Mouse (Mus musculus): ENCODE results near the gene Tpk1. TPM values are rescaled to one million over a fixed set of nuclear protein-coding genes. Genes with fewer than 3 reads are reported as not detected.

Tpk1 gene
- polyA plus RNA-seq, 1 experiment from 2014 or later: 4.9 TPM

DNA sequence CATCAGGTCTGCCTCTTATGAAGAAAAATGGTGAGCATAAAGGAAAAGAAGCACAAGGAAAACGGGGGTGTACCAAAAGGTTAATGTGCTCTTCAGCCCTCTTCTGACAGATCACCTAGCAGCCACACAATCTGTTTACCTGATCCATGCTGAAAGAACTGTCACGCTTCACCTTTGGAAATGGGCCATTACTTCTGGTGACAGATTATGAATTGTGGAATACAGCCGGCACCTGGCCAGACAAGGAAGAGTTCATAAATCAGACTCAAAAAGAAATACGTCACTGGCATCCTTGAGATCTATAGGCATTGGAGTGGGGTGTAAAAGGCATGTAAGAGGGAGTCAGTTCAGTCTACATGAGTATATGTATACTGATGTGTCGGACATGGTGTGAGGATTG, 292.9 kb downstream of the Tpk1 start:
- no peak overlapping the region for H3K4me3 ChIP-seq (ENCODE audit: low read depth, low read length)
- H3K9ac ChIP-seq (ENCODE audit: low read length): no peak overlapping the region
- DNase-seq (ENCODE audit: low spot score, missing footprints) (peak; percentile 12), ATAC-seq (ENCODE audit: low FRiP score) (no peak)
- no peaks in the 10 kb centered on the region for H3K36me3 ChIP-seq (ENCODE audit: control insufficient read depth, insufficient read depth, low read length)
- 91% methylated on average over 5 of the region's 5 CpGs for WGBS
- no peak overlapping the region for H3K4me2 ChIP-seq
- H3K4me1 ChIP-seq (ENCODE audit: control insufficient read depth, insufficient read depth, low read length): no peaks in the 10 kb centered on the region
- H3K27ac ChIP-seq (ENCODE audit: low read depth, low read length): no peak overlapping the region
- H3K9me3 ChIP-seq (ENCODE audit: control insufficient read depth, low read length): no peaks in the 10 kb centered on the region
- H3K27me3 ChIP-seq (ENCODE audit: control insufficient read depth, insufficient read depth, low read length): no peaks in the 10 kb centered on the region

DNA sequence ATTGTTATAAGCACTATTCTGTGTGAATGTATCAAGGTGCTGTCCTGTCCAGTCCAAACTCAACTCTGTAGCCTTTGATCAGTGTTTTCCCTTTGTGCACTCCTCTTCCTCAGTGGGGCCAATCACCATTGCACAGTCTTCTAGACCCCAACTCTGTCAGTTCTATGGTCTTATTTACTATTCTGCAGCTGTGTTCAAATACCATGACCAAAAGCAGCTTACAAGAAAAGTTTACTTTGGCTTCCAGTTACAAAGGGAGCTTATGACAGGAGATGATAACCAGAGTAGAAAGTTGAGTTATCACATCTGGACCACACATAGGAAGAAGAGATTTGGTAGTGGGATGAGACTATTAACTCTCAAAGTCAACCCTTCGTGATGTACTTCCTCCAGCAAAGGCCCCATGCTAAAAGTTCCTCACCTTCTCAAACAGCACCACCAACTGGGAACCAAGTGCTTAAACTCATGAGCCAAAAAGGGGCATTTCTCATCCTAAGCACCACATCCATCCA, 298.6 kb downstream of the Tpk1 start:
- Histone ChIP-seq H3K9ac (ENCODE audit: low read length) (no peak overlapping the region), H3K27me3 (ENCODE audit: control insufficient read depth, insufficient read depth, low read length) (no peaks in the 10 kb centered on the region)

DNA sequence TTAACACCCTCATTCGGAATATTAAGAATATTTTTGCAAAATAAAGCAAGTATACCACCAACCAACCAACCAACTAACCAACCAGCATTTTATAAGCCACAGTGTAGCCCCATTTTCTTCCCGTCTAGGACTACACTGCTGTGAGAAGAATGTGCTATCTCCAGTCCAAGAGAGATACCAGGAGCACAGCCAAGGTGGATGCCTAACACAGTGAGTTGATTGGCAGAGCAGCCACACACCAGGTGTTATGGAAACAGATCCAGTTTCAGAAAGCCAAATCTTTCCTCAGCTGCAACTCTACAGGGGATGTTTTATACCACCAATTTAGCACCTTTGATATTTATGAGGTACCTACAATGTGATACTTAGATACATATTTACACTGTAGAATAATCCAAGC, 299.1 kb downstream of the Tpk1 start:
- DNase-seq (ENCODE audit: low spot score, missing footprints): no peak
- no peaks in the 10 kb centered on the region for H3K4me1 ChIP-seq (ENCODE audit: control insufficient read depth, insufficient read depth, low read length)
- no peak overlapping the region for H3K27ac ChIP-seq (ENCODE audit: low read depth, low read length)
- H3K27me3 ChIP-seq (ENCODE audit: control insufficient read depth, insufficient read depth, low read length): no peaks in the 10 kb centered on the region
- H3K9me3 ChIP-seq (ENCODE audit: control insufficient read depth, low read length): no peaks in the 10 kb centered on the region
- no peaks in the 10 kb centered on the region for H3K36me3 ChIP-seq (ENCODE audit: control insufficient read depth, insufficient read depth, low read length)
- no peak for ATAC-seq (ENCODE audit: low FRiP score)
- no peak overlapping the region for H3K9ac ChIP-seq (ENCODE audit: low read length)
- 74% methylated on average over 2 of the region's 2 CpGs for WGBS
- no peak overlapping the region for H3K4me3 ChIP-seq (ENCODE audit: low read depth, low read length)
- H3K4me2 ChIP-seq: no peak overlapping the region

More for the DNA sequence above, 298.6 kb downstream of the Tpk1 start:
- H3K4me3 ChIP-seq (ENCODE audit: low read depth, low read length): no peak overlapping the region
- no peak overlapping the region for H3K4me2 ChIP-seq
- H3K27ac ChIP-seq (ENCODE audit: low read depth, low read length): no peak overlapping the region
- H3K4me1 ChIP-seq (ENCODE audit: control insufficient read depth, insufficient read depth, low read length): no peaks in the 10 kb centered on the region
- no peak for ATAC-seq (ENCODE audit: low FRiP score)
- H3K36me3 ChIP-seq (ENCODE audit: control insufficient read depth, insufficient read depth, low read length): no peaks in the 10 kb centered on the region
- no peaks in the 10 kb centered on the region for H3K9me3 ChIP-seq (ENCODE audit: control insufficient read depth, low read length)
- WGBS: 82% methylated on average over 1 of the region's 1 CpGs
- DNase-seq (ENCODE audit: low spot score, missing footprints): no peak

DNA sequence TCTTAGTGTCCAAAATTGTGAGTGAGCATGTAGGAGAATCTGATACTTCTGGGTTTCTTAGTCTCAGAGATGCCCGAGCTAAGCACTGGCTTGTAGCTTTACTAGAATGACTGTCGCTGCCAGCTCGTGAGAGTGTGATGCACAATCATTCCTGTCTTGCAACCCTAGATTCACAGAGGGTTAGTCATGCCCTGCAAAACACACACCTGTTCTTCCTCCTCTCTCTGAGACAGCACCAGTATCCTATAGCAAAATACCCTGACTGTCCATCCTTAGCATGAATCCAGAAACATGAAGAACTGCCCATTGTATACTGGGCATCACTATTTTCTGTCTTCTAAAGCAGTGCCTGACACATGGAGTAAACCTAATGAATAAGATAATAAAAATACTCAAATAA, 302.2 kb downstream of the Tpk1 start:
- DNase-seq (ENCODE audit: low spot score, missing footprints): peak; percentile 23
- Histone ChIP-seq H3K27me3 (ENCODE audit: control insufficient read depth, insufficient read depth, low read length) (no peaks in the 10 kb centered on the region), H3K9me3 (ENCODE audit: control insufficient read depth, low read length) (no peaks in the 10 kb centered on the region), H3K36me3 (ENCODE audit: control insufficient read depth, insufficient read depth, low read length) (no peaks in the 10 kb centered on the region), H3K9ac (ENCODE audit: low read length) (no peak overlapping the region), H3K4me2 (no peak overlapping the region), H3K4me1 (ENCODE audit: control insufficient read depth, insufficient read depth, low read length) (no peaks in the 10 kb centered on the region), H3K4me3 (ENCODE audit: low read depth, low read length) (no peak overlapping the region), H3K27ac (ENCODE audit: low read depth, low read length) (no peak overlapping the region)
- ATAC-seq (ENCODE audit: low FRiP score): no peak
- 90% methylated on average over 3 of the region's 3 CpGs for WGBS

DNA sequence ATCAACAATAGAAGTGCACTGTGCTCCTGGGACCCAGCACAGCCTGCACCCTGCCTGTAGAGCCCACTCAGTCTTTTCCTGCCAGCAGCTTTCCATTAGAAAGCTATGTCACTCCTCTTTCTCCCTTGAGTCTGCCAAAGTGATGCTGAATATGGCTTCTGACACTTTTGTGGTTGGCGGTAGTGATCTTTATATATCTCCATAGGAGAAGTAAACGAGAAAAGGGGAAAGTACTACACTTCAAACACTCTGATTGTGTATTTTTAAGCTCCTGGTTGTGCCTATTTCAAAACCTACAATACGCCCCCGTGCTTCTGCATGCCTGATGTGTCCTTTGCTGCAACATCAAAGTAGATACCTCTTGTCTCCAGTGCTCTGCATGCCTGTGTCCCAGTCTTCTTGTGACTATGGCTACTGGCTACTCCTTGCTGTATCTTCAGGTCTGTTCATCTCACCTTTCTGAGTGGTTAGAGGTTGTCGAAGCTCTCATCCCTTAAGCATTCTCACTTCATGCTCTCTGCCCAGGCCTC, 302.7 kb downstream of the Tpk1 start:
- 87% methylated on average over 5 of the region's 5 CpGs for WGBS
- no peaks in the 10 kb centered on the region for H3K36me3 ChIP-seq (ENCODE audit: control insufficient read depth, insufficient read depth, low read length)
- H3K9me3 ChIP-seq (ENCODE audit: control insufficient read depth, low read length): no peaks in the 10 kb centered on the region
- no peak for ATAC-seq (ENCODE audit: low FRiP score)
- H3K27me3 ChIP-seq (ENCODE audit: control insufficient read depth, insufficient read depth, low read length): no peaks in the 10 kb centered on the region
- no peak for DNase-seq (ENCODE audit: low spot score, missing footprints)
- no peak overlapping the region for H3K4me3 ChIP-seq (ENCODE audit: low read depth, low read length)
- no peaks in the 10 kb centered on the region for H3K4me1 ChIP-seq (ENCODE audit: control insufficient read depth, insufficient read depth, low read length)
- H3K4me2 ChIP-seq: no peak overlapping the region
- no peak overlapping the region for H3K27ac ChIP-seq (ENCODE audit: low read depth, low read length)
- no peak overlapping the region for H3K9ac ChIP-seq (ENCODE audit: low read length)

DNA sequence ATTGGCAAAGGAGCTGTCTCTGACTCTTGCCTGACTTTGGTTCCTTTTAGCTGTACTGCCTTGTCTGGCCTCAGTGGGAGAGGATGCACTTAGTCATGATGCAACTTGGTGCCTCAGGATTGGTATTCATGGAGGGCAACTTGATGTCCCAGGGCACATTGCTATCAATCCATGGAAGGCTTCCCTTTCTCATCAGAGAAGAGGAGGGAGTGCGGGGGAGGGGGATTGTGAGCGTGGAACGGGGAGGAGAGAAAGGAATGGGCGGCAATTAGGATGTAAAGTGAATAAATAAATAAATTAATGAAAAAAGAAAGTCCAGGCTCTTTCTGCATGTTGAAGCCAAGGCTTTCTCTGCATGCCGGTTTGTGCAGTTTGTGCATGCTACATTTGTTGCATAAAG, 304.8 kb downstream of the Tpk1 start:
- Histone ChIP-seq H3K9ac (ENCODE audit: low read length) (no peak overlapping the region), H3K4me1 (ENCODE audit: control insufficient read depth, insufficient read depth, low read length) (no peaks in the 10 kb centered on the region), H3K27me3 (ENCODE audit: control insufficient read depth, insufficient read depth, low read length) (no peaks in the 10 kb centered on the region), H3K27ac (ENCODE audit: low read depth, low read length) (no peak overlapping the region), H3K4me2 (no peak overlapping the region), H3K36me3 (ENCODE audit: control insufficient read depth, insufficient read depth, low read length) (no peaks in the 10 kb centered on the region), H3K9me3 (ENCODE audit: control insufficient read depth, low read length) (no peaks in the 10 kb centered on the region), H3K4me3 (ENCODE audit: low read depth, low read length) (no peak overlapping the region)
- DNase-seq (ENCODE audit: low spot score, missing footprints) (no peak), ATAC-seq (ENCODE audit: low FRiP score) (0 out of 2 replicates have a peak, but pooled peaks have one; percentile 16)
- WGBS: 64% methylated on average over 5 of the region's 5 CpGs

DNA sequence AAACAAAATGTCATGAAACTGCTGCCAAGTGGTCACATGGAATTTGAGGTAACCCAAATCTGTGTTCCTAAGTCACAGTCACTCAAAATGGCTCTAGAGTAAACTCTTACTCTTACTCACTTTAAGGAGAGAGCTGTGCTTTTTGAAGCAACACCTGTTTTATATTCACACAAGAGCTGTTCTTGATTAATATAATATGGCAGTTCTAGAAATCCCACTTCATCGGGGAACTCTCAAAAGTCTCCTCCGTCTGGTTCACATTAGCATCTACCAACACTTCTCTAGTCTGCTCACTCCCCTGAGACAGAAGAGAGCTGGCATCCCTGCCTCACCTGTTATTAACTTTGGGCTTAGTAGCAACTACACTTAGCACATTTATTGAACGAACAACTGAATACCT, 305.9 kb downstream of the Tpk1 start:
- Histone ChIP-seq H3K27me3 (ENCODE audit: control insufficient read depth, insufficient read depth, low read length) (no peaks in the 10 kb centered on the region), H3K9me3 (ENCODE audit: control insufficient read depth, low read length) (no peaks in the 10 kb centered on the region), H3K9ac (ENCODE audit: low read length) (no peak overlapping the region), H3K4me3 (ENCODE audit: low read depth, low read length) (no peak overlapping the region), H3K4me1 (ENCODE audit: control insufficient read depth, insufficient read depth, low read length) (no peaks in the 10 kb centered on the region), H3K27ac (ENCODE audit: low read depth, low read length) (no peak overlapping the region), H3K36me3 (ENCODE audit: control insufficient read depth, insufficient read depth, low read length) (no peaks in the 10 kb centered on the region), H3K4me2 (no peak overlapping the region)
- no peak for ATAC-seq (ENCODE audit: low FRiP score)
- DNase-seq (ENCODE audit: low spot score, missing footprints): no peak
- WGBS: 89% methylated on average over 3 of the region's 3 CpGs

DNA sequence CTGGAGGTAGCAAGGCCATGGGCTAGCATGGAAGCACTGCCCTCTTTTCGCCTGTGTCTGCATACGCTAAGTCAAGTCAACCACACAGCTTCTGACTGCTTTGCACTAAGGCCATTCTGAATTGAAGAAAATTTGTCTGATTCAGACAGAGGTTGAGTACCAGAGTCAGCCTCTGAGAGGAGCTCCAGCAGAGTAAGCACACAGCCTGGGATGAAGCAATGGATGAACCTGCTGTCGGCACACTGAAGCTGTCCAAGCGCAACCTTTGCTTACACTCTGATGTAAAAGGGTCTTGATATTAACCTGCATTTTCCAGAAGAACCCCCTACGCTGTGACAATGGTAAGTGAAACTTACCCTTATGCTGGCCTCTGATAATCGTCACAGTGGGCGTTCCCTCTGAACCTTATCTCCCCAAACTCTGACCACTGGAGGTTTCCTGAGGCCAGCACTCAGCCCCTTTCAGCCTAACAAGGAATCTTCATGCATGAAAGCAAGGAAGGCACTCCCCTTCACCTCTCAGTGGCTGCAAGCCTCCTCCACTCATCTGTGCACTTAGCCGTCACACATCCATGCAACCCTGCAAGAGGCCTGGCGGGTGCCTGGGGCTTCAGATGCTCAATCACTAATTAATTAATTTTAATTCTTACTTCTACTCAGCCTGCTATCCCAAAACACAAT, 311.4 kb downstream of the Tpk1 start:
- DNase-seq (ENCODE audit: low spot score, missing footprints) (no peak), ATAC-seq (ENCODE audit: low FRiP score) (no peak)
- H3K27ac ChIP-seq (ENCODE audit: low read depth, low read length): no peak overlapping the region
- 70% methylated on average over 9 of the region's 9 CpGs for WGBS
- no peak overlapping the region for H3K4me2 ChIP-seq
- no peak overlapping the region for H3K4me3 ChIP-seq (ENCODE audit: low read depth, low read length)
- H3K36me3 ChIP-seq (ENCODE audit: control insufficient read depth, insufficient read depth, low read length): no peaks in the 10 kb centered on the region
- H3K27me3 ChIP-seq (ENCODE audit: control insufficient read depth, insufficient read depth, low read length): no peaks in the 10 kb centered on the region
- no peaks in the 10 kb centered on the region for H3K4me1 ChIP-seq (ENCODE audit: control insufficient read depth, insufficient read depth, low read length)
- no peaks in the 10 kb centered on the region for H3K9me3 ChIP-seq (ENCODE audit: control insufficient read depth, low read length)
- H3K9ac ChIP-seq (ENCODE audit: low read length): no peak overlapping the region

DNA sequence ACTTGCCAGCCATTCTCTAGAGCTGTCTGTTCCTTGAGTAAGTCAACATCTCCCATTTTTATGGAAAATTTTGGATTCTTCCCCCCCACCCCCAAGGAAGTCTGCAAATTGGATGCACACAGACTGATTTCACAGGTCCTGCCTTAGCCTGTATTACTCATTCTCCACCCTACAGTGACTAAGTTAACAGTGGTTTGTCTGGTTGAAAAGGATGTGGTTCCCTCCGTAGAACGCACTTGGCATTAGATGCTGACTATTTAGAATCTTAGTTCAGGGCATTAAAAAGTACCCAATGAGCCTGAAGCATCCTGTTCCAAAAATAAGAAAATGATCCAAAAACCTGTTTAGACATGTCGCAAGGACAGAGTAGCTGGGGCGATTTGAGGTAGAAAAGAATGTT, 312.6 kb downstream of the Tpk1 start:
- H3K4me3 ChIP-seq (ENCODE audit: low read depth, low read length): no peak overlapping the region
- no peak overlapping the region for H3K4me2 ChIP-seq
- H3K27me3 ChIP-seq (ENCODE audit: control insufficient read depth, insufficient read depth, low read length): no peaks in the 10 kb centered on the region
- H3K9ac ChIP-seq (ENCODE audit: low read length): no peak overlapping the region
- no peak for DNase-seq (ENCODE audit: low spot score, missing footprints)
- H3K4me1 ChIP-seq (ENCODE audit: control insufficient read depth, insufficient read depth, low read length): no peaks in the 10 kb centered on the region
- no peak for ATAC-seq (ENCODE audit: low FRiP score)
- H3K36me3 ChIP-seq (ENCODE audit: control insufficient read depth, insufficient read depth, low read length): no peaks in the 10 kb centered on the region
- H3K9me3 ChIP-seq (ENCODE audit: control insufficient read depth, low read length): no peaks in the 10 kb centered on the region
- 92% methylated on average over 4 of the region's 4 CpGs for WGBS
- no peak overlapping the region for H3K27ac ChIP-seq (ENCODE audit: low read depth, low read length)
